Mouse (Mus musculus): ENCODE measurements around the gene Hcst.

- TF ChIP-seq CTCF (IDR thresholded peaks at IDR 0.05; ENCODE audit: low read depth, low read length): no peak
- no peak for TF ChIP-seq POLR2A (IDR thresholded peaks at IDR 0.05; ENCODE audit: extremely low read depth, insufficient read depth, low read length)
Measured at GRCm38 (mm10) chr7:30394379-30394778, 25.3 kb downstream of the Hcst start.
